In genomic region chr13:23738041-23738440, GRCm38 (mm10) we compare ENCODE assay signal across 8 mouse cellular contexts. TPM values are rescaled to one million over a fixed set of nuclear protein-coding genes. Genes with fewer than 3 reads are reported as not detected.
DNase-seq lines count a peak whose midpoint lies in the region; ATAC-seq and TF ChIP-seq lines count a peak whose summit lies in the region.

No protein-coding gene starts in this region.

- TF ChIP-seq POLR2A in heart, adult 2 months (IDR thresholded peaks at IDR 0.05; ENCODE audit: insufficient read depth, low read depth, low read length) = no peak

- no peaks in the 10 kb centered on the region for H3K9me3 ChIP-seq in E14TG2a.4 (ENCODE audit: low read length)
- H3K9me3 ChIP-seq in forebrain, embryonic 12.5 days = no peaks in the 10 kb centered on the region
- no peaks in the 10 kb centered on the region for H3K9me3 ChIP-seq in limb, embryonic 15.5 days
- H3K9me3 ChIP-seq in stomach, embryonic 16.5 days (replicated peaks; ENCODE audit: control insufficient read depth, low read length) = no peaks in the 10 kb centered on the region

- DNase-seq in heart, adult 2 months = no peak
- DNase-seq in heart, postnatal 14 days = no peak
- no peak for DNase-seq in frontal cortex, postnatal 36 days (ENCODE audit: low spot score in 2 of 2)
- DNase-seq in layer of hippocampus, adult 18-20 months (ENCODE audit: low spot score in 2 of 2) = no peak

- peak overlapping the region; percentile 95 for H3K4me2 ChIP-seq in forebrain, embryonic 12.5 days
- H3K4me2 ChIP-seq in limb, embryonic 15.5 days = peak overlapping the region; percentile 93
- H3K4me2 ChIP-seq in stomach, embryonic 16.5 days (ENCODE audit: low read depth, low read length) = peak overlapping the region; percentile 39

- H3K4me3 ChIP-seq in heart, adult 2 months = peak overlapping the region; percentile 89
- H3K4me3 ChIP-seq in E14TG2a.4 (replicated peaks; ENCODE audit: low read length) = peak overlapping the region; percentile 81
- peak overlapping the region; percentile 58; the same call in 1 of the 2 replicates for H3K4me3 ChIP-seq in forebrain, embryonic 12.5 days (replicated peaks)
- peak overlapping the region; percentile 57 for H3K4me3 ChIP-seq in limb, embryonic 15.5 days
- peak overlapping the region; percentile 70 for H3K4me3 ChIP-seq in stomach, embryonic 16.5 days (replicated peaks; ENCODE audit: low read length)

- peak overlapping the region; percentile 71; the same call in 1 of the 2 replicates for H3K9ac ChIP-seq in heart, adult 2 months (ENCODE audit: low read depth, low read length)
- peak overlapping the region; percentile 36; the same call in 1 of the 2 replicates for H3K9ac ChIP-seq in forebrain, embryonic 12.5 days
- no peak overlapping the region for H3K9ac ChIP-seq in limb, embryonic 15.5 days
- H3K9ac ChIP-seq in stomach, embryonic 16.5 days (ENCODE audit: low read length) = peak overlapping the region; percentile 58

- 27% methylated on average over 4 of the region's 4 CpGs for WGBS in heart, adult 2 months
- WGBS in forebrain, embryonic 12.5 days = 20% methylated on average over 4 of the region's 4 CpGs
- WGBS in limb, embryonic 15.5 days = 26% methylated on average over 4 of the region's 4 CpGs
- 23% methylated on average over 4 of the region's 4 CpGs for WGBS in stomach, embryonic 16.5 days

- intact Hi-C loops in heart, adult 2 months (cut with DNase I) = loop anchor here (10.0 kb wide), 1 partner anchor 1983 kb away; the partner anchor contains the start of genes Hist1h2ak, Hist1h2bn and Hist1h4k
- intact Hi-C loops in heart, postnatal 14 days (cut with DNase I) = loop anchor here (2.0 to 10.0 kb wide), 3 partner anchors 53 to 156 kb away; partner anchors contain the start of genes Hist1h1e, Hist1h2ac, Hist1h2bc and Hist1h4d

- H3K36me3 ChIP-seq in heart, adult 2 months (ENCODE audit: control insufficient read depth, insufficient read depth, low read length) = peaks cover 17% of the 10 kb centered on the region
- H3K36me3 ChIP-seq in E14TG2a.4 (ENCODE audit: insufficient read depth, low read length) = no peaks in the 10 kb centered on the region
- H3K36me3 ChIP-seq in forebrain, embryonic 12.5 days (replicated peaks) = no peaks in the 10 kb centered on the region
- H3K36me3 ChIP-seq in limb, embryonic 15.5 days = no peaks in the 10 kb centered on the region
- no peaks in the 10 kb centered on the region for H3K36me3 ChIP-seq in stomach, embryonic 16.5 days (ENCODE audit: control insufficient read depth, insufficient read depth, low read length)

- H3K27me3 ChIP-seq in heart, adult 2 months (ENCODE audit: control insufficient read depth, insufficient read depth, low read length) = no peaks in the 10 kb centered on the region
- H3K27me3 ChIP-seq in E14TG2a.4 (ENCODE audit: insufficient read depth, low read length) = no peaks in the 10 kb centered on the region
- no peaks in the 10 kb centered on the region for H3K27me3 ChIP-seq in forebrain, embryonic 12.5 days
- H3K27me3 ChIP-seq in limb, embryonic 15.5 days = no peaks in the 10 kb centered on the region
- H3K27me3 ChIP-seq in stomach, embryonic 16.5 days (ENCODE audit: control insufficient read depth, insufficient read depth, low read length) = no peaks in the 10 kb centered on the region

- peaks cover 1% of the 10 kb centered on the region; the same call in 1 of the 2 replicates for H3K4me1 ChIP-seq in heart, adult 2 months (ENCODE audit: control insufficient read depth, insufficient read depth, low read length)
- peaks cover 16% of the 10 kb centered on the region for H3K4me1 ChIP-seq in E14TG2a.4 (replicated peaks; ENCODE audit: low read depth, low read length)
- peaks cover 22% of the 10 kb centered on the region for H3K4me1 ChIP-seq in forebrain, embryonic 12.5 days
- H3K4me1 ChIP-seq in limb, embryonic 15.5 days = peaks cover 11% of the 10 kb centered on the region; the same call in 1 of the 2 replicates
- peaks cover 13% of the 10 kb centered on the region; the same call in 1 of the 2 replicates for H3K4me1 ChIP-seq in stomach, embryonic 16.5 days (ENCODE audit: control insufficient read depth, insufficient read depth, low read length)

- H3K27ac ChIP-seq in heart, adult 2 months = peak overlapping the region; percentile 96
- peak overlapping the region; percentile 99 for H3K27ac ChIP-seq in forebrain, embryonic 12.5 days
- peak overlapping the region; percentile 98 for H3K27ac ChIP-seq in limb, embryonic 15.5 days
- H3K27ac ChIP-seq in stomach, embryonic 16.5 days (ENCODE audit: low read length) = peak overlapping the region; percentile 99

- no peak for ATAC-seq in forebrain, embryonic 12.5 days (ENCODE audit: low FRiP score)
- ATAC-seq in limb, embryonic 15.5 days (ENCODE audit: insufficient number of reproducible peaks, low FRiP score, low TSS enrichment, low read depth) = no peak
- ATAC-seq in stomach, embryonic 16.5 days (ENCODE audit: insufficient read depth, low FRiP score) = no peak

- TF ChIP-seq CTCF in heart, adult 2 months (IDR thresholded peaks at IDR 0.05) = no peak
- TF ChIP-seq CTCF in E14TG2a.4 (conservative IDR thresholded peaks at IDR 0.05; ENCODE audit: low read length) = no peak

- no peaks in the 10 kb centered on the region for H3K79me2 ChIP-seq in heart, adult 2 months (replicated peaks; ENCODE audit: control insufficient read depth, insufficient read depth, low read length)

- TF ChIP-seq EP300 in heart, adult 2 months (IDR thresholded peaks at IDR 0.05; ENCODE audit: insufficient read depth, low read depth, low read length) = no peak

RNA-seq across cellular contexts. Expression of gene Hist1h1c, which starts 0.6 kb away (rescaled TPM):
- 100 to 1,000 TPM; 147 to 185 TPM for total RNA-seq in heart, adult 2 months (2021)
- 55.5 and 80.0 TPM in 2 replicates for polyA plus RNA-seq in heart, adult 2 months (2012; rRNA removed)
- total RNA-seq in heart, postnatal 14 days (2021) = 100 to 1,000 TPM; 200 to 202 TPM
- polyA plus RNA-seq in forebrain, embryonic 12.5 days (2016; fragmentation: Nextera tagmentation; extraction: Ambion mirVana) = 15.2 and 15.9 TPM in 2 replicates
- polyA plus RNA-seq in limb, embryonic 15.5 days (2015; fragmentation: Nextera tagmentation; extraction: Ambion mirVana) = 28.0 and 31.1 TPM in 2 replicates
- polyA plus RNA-seq in stomach, embryonic 16.5 days (2015; fragmentation: Nextera tagmentation; extraction: Ambion mirVana) = 53.4 and 58.0 TPM in 2 replicates
- total RNA-seq in layer of hippocampus, adult 18-20 months (2021) = 10 to 100 TPM; 47.0 to 47.3 TPM

RNA-seq across cellular contexts. Expression of gene Hist1h3c, which starts 7.4 kb away (rescaled TPM):
- 1 to 10 TPM in 1 of 2 experiments, not detected in 1; 2.5 TPM for total RNA-seq in heart, adult 2 months (2021)
- polyA plus RNA-seq in heart, adult 2 months (2012; rRNA removed) = 0.64 TPM in 1 of 2 replicates, not detected in the other
- total RNA-seq in heart, postnatal 14 days (2021) = 10 to 100 TPM; 21.1 to 58.2 TPM
- polyA plus RNA-seq in forebrain, embryonic 12.5 days (2016; fragmentation: Nextera tagmentation; extraction: Ambion mirVana) = 11.1 and 13.8 TPM in 2 replicates
- 5.8 and 6.6 TPM in 2 replicates for polyA plus RNA-seq in limb, embryonic 15.5 days (2015; fragmentation: Nextera tagmentation; extraction: Ambion mirVana)
- 3.1 and 3.7 TPM in 2 replicates for polyA plus RNA-seq in stomach, embryonic 16.5 days (2015; fragmentation: Nextera tagmentation; extraction: Ambion mirVana)
- under 1 TPM; 0.62 to 0.63 TPM for total RNA-seq in layer of hippocampus, adult 18-20 months (2021)

RNA-seq across cellular contexts. Expression of gene Hist1h2bb, which starts 8.5 kb away (rescaled TPM):
- total RNA-seq in heart, adult 2 months (2021) = 1 to 10 TPM; 3.2 to 4.9 TPM
- 0.47 and 0.76 TPM in 2 replicates for polyA plus RNA-seq in heart, adult 2 months (2012; rRNA removed)
- 10 to 100 TPM; 26.5 to 61.9 TPM for total RNA-seq in heart, postnatal 14 days (2021)
- polyA plus RNA-seq in forebrain, embryonic 12.5 days (2016; fragmentation: Nextera tagmentation; extraction: Ambion mirVana) = 2.2 and 3.5 TPM in 2 replicates
- 2.0 and 2.1 TPM in 2 replicates for polyA plus RNA-seq in limb, embryonic 15.5 days (2015; fragmentation: Nextera tagmentation; extraction: Ambion mirVana)
- 1.00 and 2.9 TPM in 2 replicates for polyA plus RNA-seq in stomach, embryonic 16.5 days (2015; fragmentation: Nextera tagmentation; extraction: Ambion mirVana)
- total RNA-seq in layer of hippocampus, adult 18-20 months (2021) = 10 to 100 TPM; 15.7 to 19.5 TPM

RNA-seq across cellular contexts. Expression of gene Hist1h2ab, which starts 12.9 kb away (rescaled TPM):
- total RNA-seq in heart, adult 2 months (2021) = 1 to 10 TPM; 4.4 to 6.7 TPM
- polyA plus RNA-seq in heart, adult 2 months (2012; rRNA removed) = 0.51 TPM in 1 of 2 replicates, not detected in the other
- total RNA-seq in heart, postnatal 14 days (2021) = 100 to 1,000 TPM in 1 of 2 experiments, 10 to 100 TPM in 1; 54.2 to 146 TPM
- 59.9 and 73.2 TPM in 2 replicates for polyA plus RNA-seq in forebrain, embryonic 12.5 days (2016; fragmentation: Nextera tagmentation; extraction: Ambion mirVana)
- polyA plus RNA-seq in limb, embryonic 15.5 days (2015; fragmentation: Nextera tagmentation; extraction: Ambion mirVana) = 23.3 and 37.2 TPM in 2 replicates
- 16.2 and 26.2 TPM in 2 replicates for polyA plus RNA-seq in stomach, embryonic 16.5 days (2015; fragmentation: Nextera tagmentation; extraction: Ambion mirVana)
- total RNA-seq in layer of hippocampus, adult 18-20 months (2021) = 10 to 100 TPM; 28.1 to 35.2 TPM

RNA-seq across cellular contexts. Expression of gene Hist1h3b, which starts 14.0 kb away (rescaled TPM):
- total RNA-seq in heart, adult 2 months (2021) = 1 to 10 TPM; 6.4 to 8.0 TPM
- 1.7 TPM in 1 of 2 replicates, not detected in the other for polyA plus RNA-seq in heart, adult 2 months (2012; rRNA removed)
- 100 to 1,000 TPM in 1 of 2 experiments, 10 to 100 TPM in 1; 70.3 to 154 TPM for total RNA-seq in heart, postnatal 14 days (2021)
- 14.0 and 15.8 TPM in 2 replicates for polyA plus RNA-seq in forebrain, embryonic 12.5 days (2016; fragmentation: Nextera tagmentation; extraction: Ambion mirVana)
- 4.0 and 12.0 TPM in 2 replicates for polyA plus RNA-seq in limb, embryonic 15.5 days (2015; fragmentation: Nextera tagmentation; extraction: Ambion mirVana)
- 7.0 and 7.5 TPM in 2 replicates for polyA plus RNA-seq in stomach, embryonic 16.5 days (2015; fragmentation: Nextera tagmentation; extraction: Ambion mirVana)
- total RNA-seq in layer of hippocampus, adult 18-20 months (2021) = 1 to 10 TPM; 7.6 to 9.4 TPM

Comparison
In these comparisons a context has a peak if more than half of its experiments do, and no peak if none do; other contexts are left out.
1. H3K4me2 ChIP-seq: peak in every context shown above with its lines; median percentile 95 in forebrain, embryonic 12.5 days; 93 in limb, embryonic 15.5 days; 39 in stomach, embryonic 16.5 days.